Mouse (Mus musculus): Measurements from ENCODE around the gene Napsa.

The Napsa gene

GRCm38 (mm10) chr7:44593775-44594174, 21.6 kb downstream of the Napsa start:
- DNase-seq (ENCODE audit: extremely low read depth, insufficient read length, low spot score) = no peak

- DNase-seq (ENCODE audit: extremely low read depth, insufficient read length, low spot score) = no peak
Observed at GRCm38 (mm10) chr7:44594291-44594690, 22.1 kb downstream of the Napsa start.

- no peak for DNase-seq (ENCODE audit: extremely low read depth, insufficient read length, low spot score)
Observed at GRCm38 (mm10) chr7:44595131-44595561, 23.0 kb downstream of the Napsa start.

GRCm38 (mm10) chr7:44596051-44596450, 23.9 kb downstream of the Napsa start:
- no peak for DNase-seq (ENCODE audit: extremely low read depth, insufficient read length, low spot score)

GRCm38 (mm10) chr7:44596996-44597538, 24.9 kb downstream of the Napsa start:
- DNase-seq (ENCODE audit: extremely low read depth, insufficient read length, low spot score) = no peak

GRCm38 (mm10) chr7:44597666-44598065, 25.5 kb downstream of the Napsa start:
- no peak for DNase-seq (ENCODE audit: extremely low read depth, insufficient read length, low spot score)

- DNase-seq (ENCODE audit: extremely low read depth, insufficient read length, low spot score) = no peak
Observed at GRCm38 (mm10) chr7:44598336-44598735, 26.2 kb downstream of the Napsa start.

GRCm38 (mm10) chr7:44600691-44601262, 28.6 kb downstream of the Napsa start:
- no peak for DNase-seq (ENCODE audit: extremely low read depth, insufficient read length, low spot score)

- DNase-seq (ENCODE audit: extremely low read depth, insufficient read length, low spot score) = no peak
Observed at GRCm38 (mm10) chr7:44601646-44602045, 29.5 kb downstream of the Napsa start.

GRCm38 (mm10) chr7:44602443-44602842, 30.3 kb downstream of the Napsa start:
- DNase-seq (ENCODE audit: extremely low read depth, insufficient read length, low spot score) = no peak

- DNase-seq (ENCODE audit: extremely low read depth, insufficient read length, low spot score) = no peak
Observed at GRCm38 (mm10) chr7:44603186-44603855, 31.1 kb downstream of the Napsa start.

- DNase-seq (ENCODE audit: extremely low read depth, insufficient read length, low spot score) = no peak
Observed at GRCm38 (mm10) chr7:44604139-44604606, 32.0 kb downstream of the Napsa start.

- DNase-seq (ENCODE audit: extremely low read depth, insufficient read length, low spot score) = no peak
Observed at GRCm38 (mm10) chr7:44604619-44605018, 32.4 kb downstream of the Napsa start.

- DNase-seq (ENCODE audit: extremely low read depth, insufficient read length, low spot score) = no peak
Observed at GRCm38 (mm10) chr7:44605436-44605835, 33.3 kb downstream of the Napsa start.

GRCm38 (mm10) chr7:44606171-44606901, 34.2 kb downstream of the Napsa start:
- DNase-seq (ENCODE audit: extremely low read depth, insufficient read length, low spot score) = no peak

GRCm38 (mm10) chr7:44612192-44612591, 40.0 kb downstream of the Napsa start:
- no peak for DNase-seq (ENCODE audit: extremely low read depth, insufficient read length, low spot score)

- no peak for DNase-seq (ENCODE audit: extremely low read depth, insufficient read length, low spot score)
Observed at GRCm38 (mm10) chr7:44614041-44614688, 42.0 kb downstream of the Napsa start.

- no peak for DNase-seq (ENCODE audit: extremely low read depth, insufficient read length, low spot score)
Observed at GRCm38 (mm10) chr7:44615309-44615708, 43.1 kb downstream of the Napsa start.

- DNase-seq (ENCODE audit: extremely low read depth, insufficient read length, low spot score) = no peak
Observed at GRCm38 (mm10) chr7:44615987-44616386, 43.8 kb downstream of the Napsa start.

- no peak for DNase-seq (ENCODE audit: extremely low read depth, insufficient read length, low spot score)
Observed at GRCm38 (mm10) chr7:44617059-44617458, 44.9 kb downstream of the Napsa start.

Measured in 3134 (cell line).